Mouse (Mus musculus): ENCODE data around the gene Sall2. TPM values are rescaled to one million over a fixed set of nuclear protein-coding genes. Genes with fewer than 3 reads are reported as not detected.

Sall2 gene
- polyA plus RNA-seq, 1 experiment from 2014 or later, result 0.71 TPM

GRCm38 (mm10) chr14:52295558-52296264, 32.9 kb downstream of the Sall2 start:
- Histone ChIP-seq H3K4me1 (replicated peaks) (no peaks in the 10 kb centered on the region), H3K4me2 (no peak overlapping the region), H3K27ac (replicated peaks) (no peak overlapping the region), H3K27me3 (no peaks in the 10 kb centered on the region), H3K9me3 (replicated peaks) (no peaks in the 10 kb centered on the region), H3K36me3 (replicated peaks) (peaks cover 89% of the 10 kb centered on the region), H3K9ac (no peak overlapping the region), H3K4me3 (replicated peaks) (no peak overlapping the region)
- no peak for ATAC-seq (ENCODE audit: insufficient read depth)
- WGBS (ENCODE audit: insufficient replicate concordance), result 64% methylated on average over 6 of the region's 6 CpGs

GRCm38 (mm10) chr14:52284191-52284590, 44.4 kb downstream of the Sall2 start:
- H3K4me1 ChIP-seq (replicated peaks), result peaks cover 13% of the 10 kb centered on the region
- no peak overlapping the region for H3K4me3 ChIP-seq (replicated peaks)
- H3K9me3 ChIP-seq (replicated peaks), result no peaks in the 10 kb centered on the region
- H3K27me3 ChIP-seq, result no peaks in the 10 kb centered on the region
- H3K36me3 ChIP-seq (replicated peaks), result peaks cover 31% of the 10 kb centered on the region
- WGBS (ENCODE audit: insufficient replicate concordance), result 71% methylated on average over 3 of the region's 3 CpGs
- no peak overlapping the region for H3K9ac ChIP-seq
- no peak overlapping the region for H3K27ac ChIP-seq (replicated peaks)
- ATAC-seq (ENCODE audit: insufficient read depth), result no peak
- H3K4me2 ChIP-seq, result no peak overlapping the region

- Histone ChIP-seq H3K4me3 (replicated peaks) (no peak overlapping the region), H3K4me2 (no peak overlapping the region), H3K4me1 (replicated peaks) (peaks cover 14% of the 10 kb centered on the region), H3K9ac (no peak overlapping the region), H3K36me3 (replicated peaks) (peaks cover 27% of the 10 kb centered on the region), H3K27me3 (no peaks in the 10 kb centered on the region), H3K9me3 (replicated peaks) (no peaks in the 10 kb centered on the region), H3K27ac (replicated peaks) (no peak overlapping the region)
- 87% methylated on average over 5 of the region's 5 CpGs for WGBS (ENCODE audit: insufficient replicate concordance)
- ATAC-seq (ENCODE audit: insufficient read depth), result no peak
These were observed 44.9 kb downstream of the Sall2 start for GRCm38 (mm10) chr14:52283629-52284028.

- Histone ChIP-seq H3K4me3 (replicated peaks) (peak overlapping the region; percentile 80), H3K4me1 (replicated peaks) (peaks cover 23% of the 10 kb centered on the region), H3K27ac (replicated peaks) (peak overlapping the region; percentile 92), H3K9me3 (replicated peaks) (no peaks in the 10 kb centered on the region), H3K4me2 (peak overlapping the region; percentile 84), H3K27me3 (no peaks in the 10 kb centered on the region), H3K36me3 (replicated peaks) (0 out of 2 replicates have a peak, but pooled peaks cover 5% of the 10 kb centered on the region), H3K9ac (peak overlapping the region; percentile 76)
- 1% methylated on average over 21 of the region's 21 CpGs for WGBS (ENCODE audit: insufficient replicate concordance)
- no peak for ATAC-seq (ENCODE audit: insufficient read depth)
These were observed 48.8 kb downstream of the Sall2 start for GRCm38 (mm10) chr14:52279747-52280120.

GRCm38 (mm10) chr14:52278932-52279746, 49.4 kb downstream of the Sall2 start, which contains the start of the genes Tox4 and Rab2b:
Tox4 (plus strand) TSS chr14:52279146.
Rab2b (minus strand) TSS chr14:52279545.
- Histone ChIP-seq H3K36me3 (replicated peaks) (0 out of 2 replicates have a peak, but pooled peaks cover 8% of the 10 kb centered on the region), H3K27me3 (no peaks in the 10 kb centered on the region), H3K4me1 (replicated peaks) (peaks cover 23% of the 10 kb centered on the region), H3K9ac (peak within 1 kb of the TSS; percentile 76), H3K4me3 (replicated peaks) (peak within 1 kb of the TSS; percentile 80), H3K4me2 (peak within 1 kb of the TSS; percentile 84), H3K9me3 (replicated peaks) (no peaks in the 10 kb centered on the region), H3K27ac (replicated peaks) (peak within 1 kb of the TSS; percentile 92)
- peak; percentile 96 for ATAC-seq (ENCODE audit: insufficient read depth)
- WGBS (ENCODE audit: insufficient replicate concordance), result under 1% methylated on average over 66 of the region's 66 CpGs

GRCm38 (mm10) chr14:52277210-52277609, 51.4 kb downstream of the Sall2 start:
- WGBS (ENCODE audit: insufficient replicate concordance), result 72% methylated on average over 4 of the region's 4 CpGs
- no peak for ATAC-seq (ENCODE audit: insufficient read depth)
- no peaks in the 10 kb centered on the region for H3K9me3 ChIP-seq (replicated peaks)
- no peak overlapping the region for H3K9ac ChIP-seq
- peaks cover 18% of the 10 kb centered on the region for H3K4me1 ChIP-seq (replicated peaks)
- H3K27ac ChIP-seq (replicated peaks), result no peak overlapping the region
- H3K36me3 ChIP-seq (replicated peaks), result 0 out of 2 replicates have a peak, but pooled peaks cover 8% of the 10 kb centered on the region
- no peak overlapping the region for H3K4me2 ChIP-seq
- H3K4me3 ChIP-seq (replicated peaks), result no peak overlapping the region
- no peaks in the 10 kb centered on the region for H3K27me3 ChIP-seq

GRCm38 (mm10) chr14:52272781-52273180, 55.8 kb downstream of the Sall2 start:
- H3K36me3 ChIP-seq (replicated peaks), result peaks cover 8% of the 10 kb centered on the region; the same call in 1 of the 2 replicates
- no peaks in the 10 kb centered on the region for H3K27me3 ChIP-seq
- no peaks in the 10 kb centered on the region; the same call in 1 of the 2 replicates for H3K4me1 ChIP-seq (replicated peaks)
- H3K4me2 ChIP-seq, result no peak overlapping the region
- H3K27ac ChIP-seq (replicated peaks), result no peak overlapping the region
- H3K4me3 ChIP-seq (replicated peaks), result no peak overlapping the region
- H3K9ac ChIP-seq, result no peak overlapping the region
- WGBS (ENCODE audit: insufficient replicate concordance), result 58% methylated on average over 3 of the region's 3 CpGs
- no peaks in the 10 kb centered on the region for H3K9me3 ChIP-seq (replicated peaks)
- no peak for ATAC-seq (ENCODE audit: insufficient read depth)

Other genes with a start within 250 kb of the Sall2 start
- 215 and 238 TPM in 2 replicates for gene Hnrnpc, start 224.7 kb downstream of the Sall2 start, polyA plus RNA-seq (2015; fragmentation: Nextera tagmentation; extraction: Ambion mirVana)
- gene Rpgrip1, start 218.1 kb downstream of the Sall2 start, polyA plus RNA-seq (2015; fragmentation: Nextera tagmentation; extraction: Ambion mirVana), result 37.6 and 39.5 TPM in 2 replicates
- 28.8 and 30.5 TPM in 2 replicates for gene Supt16, start 131.3 kb downstream of the Sall2 start, polyA plus RNA-seq (2015; fragmentation: Nextera tagmentation; extraction: Ambion mirVana)
- gene Chd8, start 71.0 kb downstream of the Sall2 start, polyA plus RNA-seq (2015; fragmentation: Nextera tagmentation; extraction: Ambion mirVana), result 8.3 and 10.2 TPM in 2 replicates
- gene Tox4, start 49.6 kb downstream of the Sall2 start, polyA plus RNA-seq (2015; fragmentation: Nextera tagmentation; extraction: Ambion mirVana), result 16.4 and 18.1 TPM in 2 replicates
- gene Rab2b, start 49.2 kb downstream of the Sall2 start, polyA plus RNA-seq (2015; fragmentation: Nextera tagmentation; extraction: Ambion mirVana), result 2.6 and 3.1 TPM in 2 replicates
- gene Mettl3, start 23.6 kb downstream of the Sall2 start, polyA plus RNA-seq (2015; fragmentation: Nextera tagmentation; extraction: Ambion mirVana), result 15.9 and 18.2 TPM in 2 replicates
- gene Olfr1513, start 27.6 kb upstream of the Sall2 start, polyA plus RNA-seq (2015; fragmentation: Nextera tagmentation; extraction: Ambion mirVana), result not detected in 2 replicates
- not detected in 2 replicates for gene Olfr1512, start 50.4 kb upstream of the Sall2 start, polyA plus RNA-seq (2015; fragmentation: Nextera tagmentation; extraction: Ambion mirVana)
- gene Olfr1511, start 68.6 kb upstream of the Sall2 start, polyA plus RNA-seq (2015; fragmentation: Nextera tagmentation; extraction: Ambion mirVana), result not detected in 2 replicates
- gene Olfr1510, start 85.6 kb upstream of the Sall2 start, polyA plus RNA-seq (2015; fragmentation: Nextera tagmentation; extraction: Ambion mirVana), result not detected in 2 replicates
- not detected in 2 replicates for gene Olfr1509, start 114.2 kb upstream of the Sall2 start, polyA plus RNA-seq (2015; fragmentation: Nextera tagmentation; extraction: Ambion mirVana)
- gene Olfr1508, start 138.7 kb upstream of the Sall2 start, polyA plus RNA-seq (2015; fragmentation: Nextera tagmentation; extraction: Ambion mirVana), result not detected in 2 replicates
- not detected in 2 replicates for gene Olfr1507, start 167.0 kb upstream of the Sall2 start, polyA plus RNA-seq (2015; fragmentation: Nextera tagmentation; extraction: Ambion mirVana)

Data from liver, embryonic 15.5 days (tissue).